Mouse (Mus musculus) v-Abl transformed pro-B cells (cell line): Measurements from ENCODE around the gene Chrna9.

Experiments used
- in situ Hi-C, 2 experiments: fragments of 400-800 bp; cut with MboI; formaldehyde crosslinking; loops; one replicate each; pipeline ENCODE4 v1.15.1; 2025; ENCODE audit not compliant: unreplicated experiment in 2 of 2

Gene Chrna9

GRCm38 (mm10) chr5:65999106-65999505 lies 64.4 kb downstream of the Chrna9 start:
- in situ Hi-C loops = loop anchor here (25.0 kb wide), 2 partner anchors 238 to 1013 kb away; no protein-coding TSS in a partner anchor

GRCm38 (mm10) chr5:66000074-66000473 lies 65.4 kb downstream of the Chrna9 start:
- in situ Hi-C loops = no loop called here

DNA sequence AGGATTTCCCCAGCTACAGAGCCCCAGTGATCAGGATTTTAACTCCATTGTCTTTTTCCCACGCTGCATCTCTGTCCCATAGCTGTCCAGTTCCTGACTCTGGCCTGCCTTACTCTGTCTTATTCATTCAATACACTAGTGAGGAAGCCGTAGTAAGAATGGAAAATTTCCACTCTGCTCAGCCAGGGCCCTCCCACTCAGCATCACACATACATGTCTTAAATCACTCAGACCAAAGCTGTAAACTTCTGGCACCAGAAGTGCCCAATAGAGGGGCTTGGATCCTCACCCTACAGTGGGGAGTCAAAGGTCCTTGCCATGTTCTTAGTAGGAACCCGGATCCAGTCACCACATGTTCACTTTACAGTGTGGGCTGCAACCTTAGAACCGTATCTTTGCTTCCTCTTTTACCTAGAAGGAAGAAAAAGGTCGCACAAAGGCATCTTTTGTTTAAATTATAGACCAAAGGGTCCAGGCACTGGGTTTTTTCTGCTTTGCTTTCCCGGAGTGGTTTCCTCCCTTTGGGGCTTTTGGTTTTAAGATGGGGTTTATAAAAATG lies 65.9 kb downstream of the Chrna9 start:
- in situ Hi-C loops = no loop called here

GRCm38 (mm10) chr5:66001232-66001631 lies 66.5 kb downstream of the Chrna9 start:
- in situ Hi-C loops = no loop called here

DNA sequence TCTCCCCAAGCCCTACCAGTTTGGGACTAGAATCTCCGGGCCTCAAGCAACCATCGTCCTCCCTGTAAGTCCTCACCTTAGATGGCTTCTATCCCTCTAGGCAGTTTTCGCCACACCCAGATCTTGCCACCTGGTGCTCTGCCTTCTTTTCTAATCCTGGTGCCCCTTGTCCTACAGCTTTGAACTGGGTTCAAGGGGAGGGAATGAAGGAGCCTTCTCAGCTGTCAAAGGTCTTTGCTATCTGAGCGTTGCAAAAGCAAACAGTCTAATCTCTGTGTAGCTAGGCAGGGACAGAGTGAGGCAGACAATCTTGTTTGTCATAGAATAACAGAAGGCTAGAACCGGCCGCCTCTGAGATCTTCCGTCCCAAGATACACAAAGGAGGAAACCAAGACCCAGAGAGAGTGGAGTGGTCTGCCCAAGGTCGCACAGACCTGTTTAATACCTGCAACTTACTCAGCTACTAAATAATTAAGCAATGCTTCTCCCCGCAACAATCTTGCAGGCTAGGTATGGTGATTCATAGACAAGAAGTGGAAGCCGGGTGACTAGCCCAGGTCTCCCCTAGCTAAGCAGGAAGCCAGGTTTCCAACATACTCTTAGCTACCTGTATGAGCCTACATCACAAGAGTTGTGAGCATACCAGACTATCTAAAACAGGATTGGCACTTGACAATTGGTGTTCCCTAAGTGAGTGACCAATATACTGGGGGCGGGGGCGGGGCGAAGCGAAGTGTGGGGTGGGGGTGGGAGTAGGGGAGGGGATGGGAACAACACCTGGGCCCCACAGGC lies 69.6 kb downstream of the Chrna9 start, which contains the start of gene 9130230L23Rik:
TSS of gene 9130230L23Rik (minus strand) at position 152 of the 792 bp plus-strand sequence.
- in situ Hi-C loops = no loop called here

DNA sequence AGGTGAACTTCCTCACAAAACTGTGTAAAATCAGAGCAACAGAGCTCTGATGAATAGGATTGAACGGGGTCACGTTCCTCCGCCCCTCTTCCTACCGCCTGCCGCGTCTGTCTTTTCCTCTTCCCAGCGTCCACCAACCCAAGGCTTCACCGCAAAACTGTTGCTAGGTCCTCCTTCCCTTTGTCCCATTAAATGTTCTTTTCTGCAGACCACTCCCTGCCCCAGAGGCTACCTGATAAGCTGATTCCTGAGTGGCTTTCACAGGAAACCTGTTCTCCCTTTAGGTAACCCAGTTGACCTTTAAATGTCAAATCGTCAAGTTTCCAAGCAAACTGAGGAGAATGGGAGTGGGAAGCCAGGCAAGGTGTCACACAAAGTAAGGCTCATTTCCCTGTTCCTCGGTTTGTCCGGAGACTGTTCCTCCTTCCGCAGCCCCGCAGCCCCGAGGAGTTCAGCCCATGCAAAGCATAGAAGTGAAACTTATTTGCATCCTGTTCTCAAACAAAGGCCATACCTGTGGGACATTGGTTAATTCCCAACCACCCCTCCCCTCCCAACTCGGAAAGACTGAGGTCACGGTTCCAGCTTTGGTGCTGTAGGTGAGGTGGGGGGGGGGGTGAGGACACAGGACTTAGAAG lies 70.4 kb downstream of the Chrna9 start:
- in situ Hi-C loops = no loop called here

DNA sequence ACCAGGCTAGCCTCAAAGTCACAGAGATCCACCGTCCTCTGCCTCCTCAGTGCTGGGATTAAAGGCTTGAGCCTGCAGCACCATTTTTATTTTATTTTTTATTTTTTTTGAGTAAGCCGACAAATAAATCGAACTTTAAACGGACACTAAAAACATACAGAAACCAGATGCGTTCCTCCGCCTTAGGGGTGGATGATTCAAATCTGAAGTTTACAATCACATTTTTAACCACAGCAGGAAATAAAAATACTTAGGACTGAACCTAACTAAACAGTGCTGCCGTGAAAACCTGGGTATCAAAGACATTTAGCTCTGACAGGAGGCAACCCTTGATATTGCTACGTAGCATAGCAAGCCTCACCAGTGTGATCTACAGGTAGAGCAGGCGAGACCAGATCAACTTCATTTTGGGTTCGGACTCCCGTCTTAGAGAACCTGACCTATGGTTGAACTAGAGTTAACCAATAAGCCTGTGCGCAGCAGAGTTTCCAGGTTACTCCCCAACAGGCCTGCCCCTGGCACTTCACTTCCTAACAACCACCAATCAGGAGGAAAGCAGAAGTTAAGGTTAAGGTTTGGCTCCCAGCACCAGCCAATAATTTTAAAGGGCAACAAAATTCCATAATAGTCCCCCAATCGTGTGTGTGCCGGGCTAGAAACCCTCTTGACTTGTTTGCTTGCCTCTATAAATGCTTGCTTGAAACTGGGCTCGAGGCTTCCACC lies 73.7 kb downstream of the Chrna9 start:
- in situ Hi-C loops = no loop called here

- in situ Hi-C loops = no loop called here
Observed at GRCm38 (mm10) chr5:66013999-66014398, 79.3 kb downstream of the Chrna9 start.

- in situ Hi-C loops = no loop called here
Observed at GRCm38 (mm10) chr5:66014437-66014836, 79.7 kb downstream of the Chrna9 start.

DNA sequence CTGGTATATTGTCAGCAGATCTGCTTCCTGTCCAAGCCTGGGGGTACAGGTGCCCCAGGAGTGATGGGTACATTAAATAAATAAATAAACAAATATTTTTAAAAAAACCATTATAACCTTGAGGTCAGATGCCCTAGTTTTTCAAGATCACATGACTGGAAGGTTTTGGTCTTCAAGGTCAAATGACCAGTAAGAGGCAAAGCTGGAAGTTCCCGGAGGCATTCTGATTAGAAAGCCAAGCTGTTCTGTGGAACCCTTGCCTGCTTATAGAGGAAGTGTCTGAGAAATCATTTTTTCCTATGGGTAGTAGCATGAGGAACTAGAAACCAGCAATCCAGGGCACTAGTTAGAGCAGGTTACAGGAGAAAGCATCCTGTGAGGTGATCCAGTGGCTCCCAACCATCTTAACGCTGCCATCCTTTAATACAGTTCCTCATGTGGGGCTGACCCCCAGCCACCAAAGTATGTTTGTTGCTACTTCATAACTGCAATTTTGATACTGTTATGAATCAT lies 80.8 kb downstream of the Chrna9 start:
- in situ Hi-C loops = no loop called here

DNA sequence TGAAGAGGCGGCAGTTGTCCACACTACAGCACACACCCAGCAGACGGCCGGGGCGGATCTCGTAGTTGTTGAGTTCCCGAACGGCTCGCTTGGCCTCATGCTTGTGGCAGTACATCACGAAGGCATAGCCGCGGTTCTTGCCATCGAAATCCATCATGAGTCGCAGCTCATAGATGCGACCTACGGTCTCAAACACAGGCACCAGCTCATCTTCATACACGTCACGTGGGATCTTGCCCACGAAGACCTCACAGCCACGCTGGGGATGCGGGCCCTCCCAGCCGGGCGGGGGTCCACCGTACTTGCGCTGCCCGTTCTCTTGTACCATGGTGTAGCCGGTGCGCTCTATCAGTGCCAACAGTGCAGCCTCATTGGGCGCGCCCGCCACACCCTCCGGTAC lies 92.1 kb downstream of the Chrna9 start:
- in situ Hi-C loops = no loop called here
